Mouse (Mus musculus): ENCODE data around the gene Jade1.

The Jade1 gene

GRCm38 (mm10) chr3:41577240-41577639 is 21.7 kb downstream of the Jade1 start:
- DNase-seq (ENCODE audit: low read depth, low spot score) = no peak

- no peak for DNase-seq (ENCODE audit: low read depth, low spot score)
Measured at GRCm38 (mm10) chr3:41579873-41580272, 24.3 kb downstream of the Jade1 start.

- DNase-seq (ENCODE audit: low read depth, low spot score) = no peak
Measured at GRCm38 (mm10) chr3:41580401-41581323, 25.1 kb downstream of the Jade1 start.

- no peak for DNase-seq (ENCODE audit: low read depth, low spot score)
Measured at GRCm38 (mm10) chr3:41581436-41581835, 25.9 kb downstream of the Jade1 start.

- no peak for DNase-seq (ENCODE audit: low read depth, low spot score)
Measured at GRCm38 (mm10) chr3:41582256-41582655, 26.7 kb downstream of the Jade1 start.

GRCm38 (mm10) chr3:41583092-41583491 is 27.6 kb downstream of the Jade1 start:
- DNase-seq (ENCODE audit: low read depth, low spot score) = no peak

- DNase-seq (ENCODE audit: low read depth, low spot score) = no peak
Measured at GRCm38 (mm10) chr3:41583621-41584020, 28.1 kb downstream of the Jade1 start.

GRCm38 (mm10) chr3:41585548-41585947 is 30.0 kb downstream of the Jade1 start:
- no peak for DNase-seq (ENCODE audit: low read depth, low spot score)

GRCm38 (mm10) chr3:41586330-41586729 is 30.8 kb downstream of the Jade1 start:
- no peak for DNase-seq (ENCODE audit: low read depth, low spot score)

- DNase-seq (ENCODE audit: low read depth, low spot score) = no peak
Measured at GRCm38 (mm10) chr3:41586917-41587316, 31.4 kb downstream of the Jade1 start.

GRCm38 (mm10) chr3:41587588-41587987 is 32.1 kb downstream of the Jade1 start:
- DNase-seq (ENCODE audit: low read depth, low spot score) = no peak

- no peak for DNase-seq (ENCODE audit: low read depth, low spot score)
Measured at GRCm38 (mm10) chr3:41588495-41588894, 33.0 kb downstream of the Jade1 start.

GRCm38 (mm10) chr3:41589246-41589914 is 33.8 kb downstream of the Jade1 start:
- DNase-seq (ENCODE audit: low read depth, low spot score) = no peak

- no peak for DNase-seq (ENCODE audit: low read depth, low spot score)
Measured at GRCm38 (mm10) chr3:41589988-41590387, 34.5 kb downstream of the Jade1 start.

GRCm38 (mm10) chr3:41590695-41591559 is 35.4 kb downstream of the Jade1 start:
- no peak for DNase-seq (ENCODE audit: low read depth, low spot score)

- DNase-seq (ENCODE audit: low read depth, low spot score) = no peak
Measured at GRCm38 (mm10) chr3:41591651-41592170, 36.2 kb downstream of the Jade1 start.

- no peak for DNase-seq (ENCODE audit: low read depth, low spot score)
Measured at GRCm38 (mm10) chr3:41592805-41593204, 37.3 kb downstream of the Jade1 start.

- DNase-seq (ENCODE audit: low read depth, low spot score) = no peak
Measured at GRCm38 (mm10) chr3:41594097-41594879, 38.8 kb downstream of the Jade1 start.

GRCm38 (mm10) chr3:41595010-41595409 is 39.5 kb downstream of the Jade1 start:
- DNase-seq (ENCODE audit: low read depth, low spot score) = no peak

GRCm38 (mm10) chr3:41597036-41597435 is 41.5 kb downstream of the Jade1 start:
- DNase-seq (ENCODE audit: low read depth, low spot score) = no peak

- DNase-seq (ENCODE audit: low read depth, low spot score) = no peak
Measured at GRCm38 (mm10) chr3:41598412-41598811, 42.9 kb downstream of the Jade1 start.
